Mouse (Mus musculus) CH12.LX (cell line): ENCODE measurements around the gene Znrf4. TPM values are rescaled to one million over a fixed set of nuclear protein-coding genes. Genes with fewer than 3 reads are reported as not detected.

Experiments
- DNase-seq: peaks from one replicate; pipeline ENCODE4 v3.0.0-alpha.2; 2013; ENCODE audit errors: extremely low read depth
- H3K27ac ChIP-seq: 2 replicates; pipeline ENCODE4 v1.5.1; 2012; ENCODE audit warnings: low read depth, mild to moderate bottlenecking, control low read depth, moderate library complexity; ENCODE audit not compliant: insufficient read depth
- H3K27me3 ChIP-seq: replicated peaks from 2 replicates; pipeline ENCODE3; 2012; ENCODE audit warnings: inconsistent platforms
- H3K36me3 ChIP-seq, 2 experiments: replicated peaks in 1 of 2; 2 replicates each; pipeline versions ENCODE3 to v1.6.1; 2012; ENCODE audit warnings: inconsistent platforms in 1 of 2, low read length in 1 of 2, mild to moderate bottlenecking in 1 of 2, mixed read lengths in 1 of 2, moderate library complexity in 1 of 2; ENCODE audit not compliant: control insufficient read depth in 1 of 2, insufficient read depth in 1 of 2
- H3K4me1 ChIP-seq, 2 experiments: 2 replicates each; pipeline ENCODE4 v1.6.1; 2012; ENCODE audit warnings: inconsistent platforms in 1 of 2, moderate library complexity in 1 of 2; ENCODE audit not compliant: insufficient read depth in 2 of 2, control insufficient read depth in 1 of 2
- H3K4me2 ChIP-seq: 2 replicates; pipeline ENCODE4 v1.6.1; 2012; ENCODE audit warnings: low read depth, mild to moderate bottlenecking, control low read depth; ENCODE audit not compliant: poor library complexity, insufficient read depth, severe bottlenecking
- H3K4me3 ChIP-seq, 3 experiments: fragments of 150-350 bp in 1 of 3; sonication (generic) in 1 of 3; replicated peaks in 1 of 3; 2 replicates each; pipeline versions ENCODE3 to v1.5.1; 2011 to 2012; ENCODE audit warnings: low read depth in 2 of 3, low read length in 2 of 3, mild to moderate bottlenecking in 2 of 3, moderate library complexity in 2 of 3, control low read depth in 1 of 3, improper control_type of control experiment in 1 of 3, inconsistent platforms in 1 of 3, mixed read lengths in 1 of 3; ENCODE audit not compliant: poor library complexity in 1 of 3
- H3K79me2 ChIP-seq: replicated peaks from 2 replicates; pipeline ENCODE4 v1.6.1; 2012; ENCODE audit warnings: mild to moderate bottlenecking, moderate library complexity; ENCODE audit not compliant: control insufficient read depth, poor library complexity, insufficient read depth, severe bottlenecking; ENCODE audit errors: extremely low read depth
- H3K9ac ChIP-seq: 2 replicates; pipeline ENCODE4 v1.6.1; 2012; ENCODE audit warnings: low read depth, mild to moderate bottlenecking, control low read depth, moderate library complexity; ENCODE audit not compliant: insufficient read depth
- H3K9me3 ChIP-seq: replicated peaks from 2 replicates; pipeline ENCODE3; 2012; ENCODE audit warnings: low read length, inconsistent platforms, mixed read lengths
- CTCF ChIP-seq, 2 experiments: IDR thresholded peaks in 1 of 2; conservative IDR thresholded peaks in 1 of 2; 2 replicates each; pipeline ENCODE4 v1.5.1; 2011 to 2012; ENCODE audit warnings: low read depth in 2 of 2, low read length in 2 of 2, improper control_type of control experiment in 1 of 2, inconsistent platforms in 1 of 2, mild to moderate bottlenecking in 1 of 2, moderate library complexity in 1 of 2
- ELF1 ChIP-seq: IDR thresholded peaks from 2 replicates; pipeline ENCODE4 v1.6.1; 2014; ENCODE audit warnings: low read depth, mild to moderate bottlenecking, inconsistent platforms, low read length, improper control_type of control experiment
- HCFC1 ChIP-seq: IDR thresholded peaks from 2 replicates; pipeline ENCODE4 v1.6.1; 2012; ENCODE audit warnings: low read depth, mild to moderate bottlenecking, inconsistent platforms, low read length, improper control_type of control experiment
- JUN ChIP-seq: IDR thresholded peaks from 2 replicates; pipeline ENCODE4 v1.6.1; 2011; ENCODE audit warnings: low read depth, mild to moderate bottlenecking, low read length, improper control_type of control experiment, moderate library complexity; ENCODE audit not compliant: insufficient read depth
- JUND ChIP-seq: conservative IDR thresholded peaks from 2 replicates; pipeline ENCODE4 v1.6.1; 2011; ENCODE audit warnings: low read depth, low read length, improper control_type of control experiment
- MAFK ChIP-seq: IDR thresholded peaks from 2 replicates; pipeline ENCODE4 v1.6.1; 2011; ENCODE audit warnings: low read length, improper control_type of control experiment; ENCODE audit not compliant: insufficient replicate concordance
- MAZ ChIP-seq: IDR thresholded peaks from 2 replicates; pipeline ENCODE4 v1.6.1; 2012; ENCODE audit warnings: low read depth, mild to moderate bottlenecking, inconsistent platforms, low read length, improper control_type of control experiment, moderate library complexity
- MXI1 ChIP-seq: IDR thresholded peaks from 2 replicates; pipeline ENCODE4 v1.6.1; 2011; ENCODE audit warnings: mild to moderate bottlenecking, low read depth, low read length, improper control_type of control experiment
- PAX5 ChIP-seq: IDR thresholded peaks from 2 replicates; pipeline ENCODE4 v1.6.1; 2012; ENCODE audit warnings: low read length, inconsistent platforms, mixed read lengths
- RAD21 ChIP-seq: IDR thresholded peaks from 2 replicates; pipeline ENCODE4 v1.6.1; 2011; ENCODE audit warnings: low read depth, mild to moderate bottlenecking, low read length, improper control_type of control experiment, moderate library complexity
- RCOR1 ChIP-seq: conservative IDR thresholded peaks from 2 replicates; pipeline ENCODE4 v1.6.1; 2012; ENCODE audit warnings: low read depth, mild to moderate bottlenecking, inconsistent platforms, low read length, improper control_type of control experiment
- SMC3 ChIP-seq: IDR thresholded peaks from 2 replicates; pipeline ENCODE4 v1.6.1; 2011; ENCODE audit warnings: low read depth, low read length, improper control_type of control experiment
- TBP ChIP-seq: conservative IDR thresholded peaks from 2 replicates; pipeline ENCODE4 v1.6.1; 2011; ENCODE audit warnings: low read depth, low read length, improper control_type of control experiment
- TCF12 ChIP-seq: IDR thresholded peaks from 2 replicates; pipeline ENCODE4 v1.6.1; 2014; ENCODE audit warnings: low read depth, mild to moderate bottlenecking, inconsistent platforms, low read length, improper control_type of control experiment
- ZC3H11A ChIP-seq: IDR thresholded peaks from 2 replicates; pipeline ENCODE4 v1.6.1; 2012; ENCODE audit warnings: low read depth, mild to moderate bottlenecking, inconsistent platforms, low read length, improper control_type of control experiment
- ZNF384 ChIP-seq: IDR thresholded peaks from 2 replicates; pipeline ENCODE4 v1.6.1; 2012; ENCODE audit warnings: low read depth, low read length, improper control_type of control experiment, inconsistent platforms
- dilution Hi-C: fragments of 300-500 bp; cut with MboI; formaldehyde crosslinking; loops from 2 replicates; pipeline ENCODE4 v1.14.3; 2020; ENCODE audit warnings: low sequenced_read_pairs; ENCODE audit not compliant: extremely low pct_unique_long_range_greater_than_20kb, extremely low pct_ligation_motif_present
- in situ Hi-C: fragments of 300-500 bp; cut with MboI; formaldehyde crosslinking; loops from 3 replicates; pipeline ENCODE4 v1.14.3; 2019; ENCODE audit warnings: low sequenced_read_pairs, low pct_ligation_motif_present, low pct_unique_long_range_greater_than_20kb, mixed read lengths
- polyA plus RNA-seq: library from polyadenylated mRNA; unstranded; fragments of >175 nt; gene quantifications from 2 replicates; pipeline ENCODE4 v1.2.1, GENCODE M21; 2012; ENCODE audit warnings: low read depth; ENCODE audit not compliant: insufficient read length
- total RNA-seq, 2 experiments: library from RNA; depleted of rRNA; stranded (reverse); fragments of 300-350 nt in 1 of 2; fragments of >200 nt in 1 of 2; gene quantifications; 2 replicates each; pipeline ENCODE4 v1.2.3; 2012 to 2014

The Znrf4 gene
- total and polyA plus RNA-seq, 3 experiments, result not detected

DNA sequence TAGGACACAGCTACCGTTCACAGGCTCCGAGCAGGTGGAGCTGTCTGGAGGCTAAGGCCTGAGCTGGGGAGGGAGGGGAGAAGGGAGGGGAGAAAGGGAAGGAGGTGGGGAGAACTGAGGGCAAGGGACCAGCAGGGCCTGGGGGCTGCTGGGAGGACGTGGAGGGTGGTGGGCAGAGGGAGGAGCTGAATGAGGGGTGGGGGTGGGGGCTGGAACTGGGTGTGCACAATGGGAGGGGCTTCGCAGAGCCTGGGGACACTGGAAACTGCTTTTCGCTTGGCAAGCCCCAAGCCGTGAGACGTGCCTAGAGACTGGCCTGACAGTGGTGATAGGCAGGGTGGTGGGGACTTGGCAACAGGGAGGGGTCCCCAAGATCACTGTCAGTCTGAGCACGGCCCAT is 43.0 kb downstream of the Znrf4 start:
- peaks cover 6% of the 10 kb centered on the region for H3K27me3 ChIP-seq
- H3K4me3 ChIP-seq, result no peak overlapping the region
- H3K4me2 ChIP-seq, result no peak overlapping the region
- H3K9ac ChIP-seq, result no peak overlapping the region
- no peaks in the 10 kb centered on the region; a peak in 1 of 4 replicates for H3K4me1 ChIP-seq
- H3K79me2 ChIP-seq, result no peaks in the 10 kb centered on the region; the same call in 1 of the 2 replicates
- in situ Hi-C loops (no loop called here), dilution Hi-C loops (no loop called here)
- H3K9me3 ChIP-seq, result peaks cover 16% of the 10 kb centered on the region
- no peak for TF ChIP-seq CTCF (conservative IDR thresholded peaks at IDR 0.05 in 1 of 2, IDR thresholded peaks at IDR 0.05 in 1 of 2; ENCODE audit: low read depth in 2 of 2, low read length in 2 of 2)
- no peak for TF ChIP-seq MXI1
- TF ChIP-seq MAFK, result no peak
- TF ChIP-seq PAX5, result no peak
- no peak for TF ChIP-seq RCOR1
- no peak overlapping the region for H3K27ac ChIP-seq
- H3K36me3 ChIP-seq, result peaks cover 0 to 39% of the 10 kb centered on the region in 2 experiments
- DNase-seq, result no peak

DNA sequence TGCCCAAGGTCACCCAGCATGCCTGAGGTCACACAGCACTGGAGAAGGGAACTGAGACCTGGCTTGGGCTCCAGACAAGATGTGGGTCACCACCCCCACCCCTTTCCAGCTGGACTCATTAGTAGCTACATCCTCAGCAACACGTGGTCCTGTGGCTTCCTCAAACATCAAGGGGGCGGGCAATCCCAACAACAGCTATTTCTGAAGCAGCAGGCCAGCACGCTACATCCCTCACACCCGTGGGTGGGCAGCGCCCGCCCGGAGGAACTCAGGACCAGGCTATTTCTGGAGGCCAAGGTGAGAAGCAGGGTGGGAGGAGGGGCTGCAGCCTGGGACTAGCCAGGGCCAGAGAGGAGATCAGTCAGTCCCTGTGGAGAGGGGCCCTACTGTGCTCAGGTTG is 43.4 kb downstream of the Znrf4 start:
- Histone ChIP-seq H3K4me1 (no peaks in the 10 kb centered on the region; a peak in 1 of 4 replicates), H3K4me2 (no peak overlapping the region), H3K27me3 (peaks cover 6% of the 10 kb centered on the region), H3K36me3 (peaks cover 0 to 37% of the 10 kb centered on the region in 2 experiments), H3K9me3 (peaks cover 12% of the 10 kb centered on the region), H3K9ac (no peak overlapping the region), H3K79me2 (no peaks in the 10 kb centered on the region; the same call in 1 of the 2 replicates), H3K4me3 (no peak overlapping the region), H3K27ac (no peak overlapping the region)
- dilution Hi-C loops, result no loop called here
- DNase-seq, result no peak
- in situ Hi-C loops, result no loop called here
- no peak for TF ChIP-seq JUND
- no peak for TF ChIP-seq TBP
- no peak for TF ChIP-seq TCF12
- no peak for TF ChIP-seq HCFC1
- TF ChIP-seq JUN, result no peak
- no peak for TF ChIP-seq RCOR1
- TF ChIP-seq SMC3, result no peak
- no peak for TF ChIP-seq MXI1
- TF ChIP-seq ZC3H11A, result no peak
- TF ChIP-seq ZNF384, result no peak
- TF ChIP-seq RAD21, result no peak
- no peak for TF ChIP-seq CTCF (conservative IDR thresholded peaks at IDR 0.05 in 1 of 2, IDR thresholded peaks at IDR 0.05 in 1 of 2; ENCODE audit: low read depth in 2 of 2, low read length in 2 of 2)
- no peak for TF ChIP-seq ELF1
- no peak for TF ChIP-seq MAZ
- TF ChIP-seq, all 38 proteins: peak for 0
